Mouse (Mus musculus): ENCODE measurements around the gene Me1.

- TF ChIP-seq CTCF (IDR thresholded peaks at IDR 0.05; ENCODE audit: low read depth) (no peak), EP300 (optimal IDR thresholded peaks at IDR 0.05) (no peak)
Observed at GRCm38 (mm10) chr9:86701844-86702243, 6.1 kb upstream of the Me1 start.

Data from stomach, postnatal 0 days (tissue).